Mouse (Mus musculus) embryo, embryonic 10 days (tissue): Measurements from ENCODE around the gene Rufy4.

Experiments
- DNase-seq: peaks from one replicate; pipeline ENCODE4 v3.0.0-alpha.2; 2015; ENCODE audit warnings: low spot score

Gene Rufy4

GRCm38 (mm10) chr1:74106214-74106613, 19.1 kb upstream of the Rufy4 start:
- no peak for DNase-seq

- DNase-seq: no peak
These were observed 17.3 kb upstream of the Rufy4 start for GRCm38 (mm10) chr1:74107931-74108618.

GRCm38 (mm10) chr1:74109670-74110069, 15.7 kb upstream of the Rufy4 start:
- no peak for DNase-seq

GRCm38 (mm10) chr1:74110932-74111695, 14.2 kb upstream of the Rufy4 start:
- peak; percentile 80 for DNase-seq

GRCm38 (mm10) chr1:74111696-74112030, 13.7 kb upstream of the Rufy4 start:
- no peak for DNase-seq

GRCm38 (mm10) chr1:74113071-74113470, 12.3 kb upstream of the Rufy4 start:
- no peak for DNase-seq

- DNase-seq: no peak
These were observed 7.5 kb upstream of the Rufy4 start for GRCm38 (mm10) chr1:74117876-74118275.

- no peak for DNase-seq
These were observed 6.2 kb upstream of the Rufy4 start for GRCm38 (mm10) chr1:74119115-74119514.

GRCm38 (mm10) chr1:74121138-74121537, 4.2 kb upstream of the Rufy4 start:
- no peak for DNase-seq

GRCm38 (mm10) chr1:74121821-74122576, 3.3 kb upstream of the Rufy4 start:
- no peak for DNase-seq

GRCm38 (mm10) chr1:74123215-74123614, 2.1 kb upstream of the Rufy4 start:
- DNase-seq: no peak

- peak; percentile 64 for DNase-seq
These were observed 1.0 kb upstream of the Rufy4 start, which contains the start of gene Tns1 for GRCm38 (mm10) chr1:74124021-74124981. TSS of gene Tns1 (minus strand) at chr1:74124449.

GRCm38 (mm10) chr1:74130883-74131659, 5.7 kb downstream of the Rufy4 start:
- no peak for DNase-seq

- no peak for DNase-seq
These were observed 6.7 kb downstream of the Rufy4 start for GRCm38 (mm10) chr1:74132011-74132410.

- no peak for DNase-seq
These were observed 8.6 kb downstream of the Rufy4 start for GRCm38 (mm10) chr1:74133954-74134353.

GRCm38 (mm10) chr1:74135326-74135950, 10.1 kb downstream of the Rufy4 start:
- no peak for DNase-seq

- DNase-seq: no peak
These were observed 14.1 kb downstream of the Rufy4 start for GRCm38 (mm10) chr1:74139415-74139814.

GRCm38 (mm10) chr1:74141781-74142180, 16.4 kb downstream of the Rufy4 start:
- DNase-seq: peak; percentile 14

- DNase-seq: no peak
These were observed 24.0 kb downstream of the Rufy4 start for GRCm38 (mm10) chr1:74149106-74149885.

- no peak for DNase-seq
These were observed 24.8 kb downstream of the Rufy4 start for GRCm38 (mm10) chr1:74150101-74150500.
